ENCODE assay signal across 19 mouse cellular contexts in the genomic region with DNA sequence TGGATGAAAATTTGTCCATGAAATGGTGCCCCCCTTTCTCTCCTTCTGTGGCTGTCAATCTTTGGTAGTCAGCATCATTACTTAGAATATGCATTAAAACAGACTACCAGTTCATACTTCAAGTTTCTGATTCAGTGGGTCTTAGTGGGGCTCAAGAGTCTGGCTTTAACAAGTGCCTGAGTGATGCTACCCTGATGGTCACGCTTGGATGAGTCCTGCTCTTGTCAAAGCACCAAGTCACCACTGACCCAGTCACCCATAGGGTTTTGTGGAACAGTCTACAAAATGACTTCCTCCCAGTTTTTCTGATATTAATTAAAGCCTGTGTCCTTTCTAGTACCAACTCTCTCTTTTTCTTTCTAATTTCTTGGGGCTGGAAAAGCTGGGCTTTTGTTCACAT. TPM values are rescaled to one million over a fixed set of nuclear protein-coding genes. Genes with fewer than 3 reads are reported as not detected.
"Had no signal": no experiment of that assay in that cellular context is flagged by ENCODE, and none has a peak within 500 bp of the region (broad histone marks: within the 10 kb centered on the region; RNA-seq: fewer than 3 reads in every experiment).

No protein-coding gene starts in this region.

- H3K4me1 ChIP-seq: neural tube, embryonic 12.5 days; neural tube, embryonic 13.5 days; stomach, embryonic 15.5 days had no signal

- DNase-seq: retina, postnatal 1 day; right cerebral cortex, adult 18-20 months; right cerebral cortex, postnatal 14 days; right cerebral cortex, postnatal 25 days; right cerebral cortex, postnatal 4 days; spleen, adult 18-20 months; thymus, adult 18-20 months; thymus, adult 2 months; thymus, postnatal 14 days; thymus, postnatal 25 days; thymus, postnatal 36 days; thymus, postnatal 4 days had no signal

- H3K27me3 ChIP-seq: neural tube, embryonic 12.5 days; neural tube, embryonic 13.5 days; neural tube, embryonic 15.5 days; stomach, embryonic 15.5 days had no signal

- H3K4me2 ChIP-seq: neural tube, embryonic 12.5 days; neural tube, embryonic 13.5 days; neural tube, embryonic 15.5 days; stomach, embryonic 15.5 days had no signal

- H3K4me3 ChIP-seq: neural tube, embryonic 12.5 days; neural tube, embryonic 13.5 days; neural tube, embryonic 15.5 days; stomach, embryonic 15.5 days had no signal

- H3K36me3 ChIP-seq: neural tube, embryonic 12.5 days; neural tube, embryonic 13.5 days; neural tube, embryonic 15.5 days; stomach, embryonic 15.5 days had no signal

- H3K27ac ChIP-seq: neural tube, embryonic 12.5 days; neural tube, embryonic 13.5 days; neural tube, embryonic 15.5 days; stomach, embryonic 15.5 days; stomach, postnatal 0 days had no signal

- H3K9me3 ChIP-seq: neural tube, embryonic 12.5 days; neural tube, embryonic 13.5 days; neural tube, embryonic 15.5 days; stomach, embryonic 15.5 days had no signal

- H3K9ac ChIP-seq: neural tube, embryonic 12.5 days; neural tube, embryonic 13.5 days; neural tube, embryonic 15.5 days; stomach, embryonic 15.5 days had no signal

RNA-seq across cellular contexts. Expression of a gene that starts 34.0 kb away (rescaled TPM):
- total RNA-seq: neutrophil, adult 5-6 weeks had no signal
- polyA plus RNA-seq: spleen, adult 2 months had no signal
